Mouse (Mus musculus) C2C12 (cell line): ENCODE data around the gene Sept8. TPM values are rescaled to one million over a fixed set of nuclear protein-coding genes. Genes with fewer than 3 reads are reported as not detected.
"Not testable (repeated sequence)": the region's sequence is repeated elsewhere in the genome, so short reads cannot be mapped to it uniquely, and the experiment has no call there.

Experiments
- H3K27me3 ChIP-seq: one replicate; pipeline ENCODE4 v1.6.1; 2011; ENCODE audit not compliant: control insufficient read depth, insufficient read depth, insufficient read length
- H3K36me3 ChIP-seq: one replicate; pipeline ENCODE4 v1.6.1; 2011; ENCODE audit not compliant: control insufficient read depth, insufficient read depth
- H3K4me3 ChIP-seq: one replicate; pipeline ENCODE4 v1.5.1; 2011; ENCODE audit warnings: mild to moderate bottlenecking, control low read depth; ENCODE audit not compliant: poor library complexity, insufficient read depth, severe bottlenecking
- H3K79me2 ChIP-seq: one replicate; pipeline ENCODE4 v1.6.1; 2011; ENCODE audit not compliant: control insufficient read depth, insufficient read depth
- H3K79me3 ChIP-seq: one replicate; pipeline ENCODE4 v1.6.1; 2011; ENCODE audit warnings: low read depth, control low read depth
- H3ac ChIP-seq: one replicate; pipeline ENCODE3; 2011; ENCODE audit warnings: low read depth; ENCODE audit not compliant: control insufficient read depth, insufficient read length
- CEBPB ChIP-seq: IDR thresholded peaks from one replicate; pipeline ENCODE4 v1.6.1; 2011; ENCODE audit warnings: low read depth, mild to moderate bottlenecking, control low read depth, moderate library complexity
- CTCF ChIP-seq: IDR thresholded peaks from one replicate; pipeline ENCODE4 v1.5.1; 2011; ENCODE audit not compliant: control insufficient read depth, insufficient read depth, insufficient read length
- FOSL1 ChIP-seq: IDR thresholded peaks from one replicate; pipeline ENCODE4 v1.8.0; 2011; ENCODE audit warnings: mild to moderate bottlenecking, low read length; ENCODE audit not compliant: poor library complexity, insufficient read depth, severe bottlenecking
- MAX ChIP-seq: IDR thresholded peaks from one replicate; pipeline ENCODE4 v1.6.1; 2011; ENCODE audit warnings: mild to moderate bottlenecking, control low read depth
- MYOD1 ChIP-seq: IDR thresholded peaks from one replicate; pipeline ENCODE4 v1.6.1; 2011; ENCODE audit warnings: low read depth; ENCODE audit not compliant: control insufficient read depth, insufficient read length
- MYOG ChIP-seq: IDR thresholded peaks from one replicate; pipeline ENCODE4 v1.6.1; 2011; ENCODE audit not compliant: control insufficient read depth, insufficient read length; ENCODE audit errors: extremely low read depth
- USF1 ChIP-seq: IDR thresholded peaks from one replicate; pipeline ENCODE4 v1.6.1; 2011; ENCODE audit warnings: low read depth, mild to moderate bottlenecking, control low read depth, moderate library complexity
- polyA plus RNA-seq: library from polyadenylated mRNA; unstranded; fragments of >200 nt; fragmentation: generic; extraction: Trizol; gene quantifications from one replicate; pipeline ENCODE4 v1.2.1, GENCODE M21; 2012; ENCODE audit warnings: missing spikeins

The Sept8 gene
- polyA plus RNA-seq, 1 experiment: 32.7 TPM

GRCm38 (mm10) chr11:53550714-53551113 is 31.7 kb downstream of the Sept8 start:
- Histone ChIP-seq H3ac (no peak overlapping the region), H3K79me3 (no peaks in the 10 kb centered on the region), H3K79me2 (no peaks in the 10 kb centered on the region), H3K36me3 (no peaks in the 10 kb centered on the region), H3K4me3 (no peak overlapping the region), H3K27me3 (no peaks in the 10 kb centered on the region)
- no peak for TF ChIP-seq FOSL1
- no peak for TF ChIP-seq MAX
- no peak for TF ChIP-seq USF1
- TF ChIP-seq CTCF: no peak
- TF ChIP-seq MYOD1: no peak
- no peak for TF ChIP-seq MYOG
- TF ChIP-seq CEBPB: no peak

- no peak for TF ChIP-seq FOSL1
- TF ChIP-seq USF1: no peak
- no peak for TF ChIP-seq CTCF
- no peak for TF ChIP-seq MAX
- no peak for TF ChIP-seq CEBPB
- no peak for TF ChIP-seq MYOD1
- TF ChIP-seq MYOG: no peak
- Histone ChIP-seq H3K27me3 (no peaks in the 10 kb centered on the region), H3K36me3 (no peaks in the 10 kb centered on the region), H3K79me2 (no peaks in the 10 kb centered on the region), H3K4me3 (no peak overlapping the region), H3K79me3 (no peaks in the 10 kb centered on the region), H3ac (no peak overlapping the region)
Measured at GRCm38 (mm10) chr11:53551754-53552153, 32.7 kb downstream of the Sept8 start.

- not testable (repeated sequence) for H3K36me3 ChIP-seq, H3K27me3 ChIP-seq, H3ac ChIP-seq, H3K4me3 ChIP-seq, H3K79me2 ChIP-seq, H3K79me3 ChIP-seq
Measured at GRCm38 (mm10) chr11:53556529-53556928, 37.5 kb downstream of the Sept8 start.

- H3ac ChIP-seq, H3K79me3 ChIP-seq, H3K4me3 ChIP-seq, H3K36me3 ChIP-seq, H3K27me3 ChIP-seq, H3K79me2 ChIP-seq: not testable (repeated sequence)
Measured at GRCm38 (mm10) chr11:53557992-53558391, 38.9 kb downstream of the Sept8 start.

- not testable (repeated sequence) for H3K27me3 ChIP-seq, H3K4me3 ChIP-seq, H3K79me2 ChIP-seq, H3K79me3 ChIP-seq, H3ac ChIP-seq, H3K36me3 ChIP-seq
Measured at GRCm38 (mm10) chr11:53559980-53560379, 40.9 kb downstream of the Sept8 start.

GRCm38 (mm10) chr11:53561986-53562385 is 42.9 kb downstream of the Sept8 start:
- Histone ChIP-seq H3K79me3 (no peaks in the 10 kb centered on the region), H3K27me3 (no peaks in the 10 kb centered on the region), H3K4me3 (no peak overlapping the region), H3ac (no peak overlapping the region), H3K79me2 (no peaks in the 10 kb centered on the region), H3K36me3 (no peaks in the 10 kb centered on the region)
- no peak for TF ChIP-seq MYOG
- TF ChIP-seq FOSL1: no peak
- TF ChIP-seq USF1: no peak
- no peak for TF ChIP-seq CEBPB
- TF ChIP-seq MAX: no peak
- TF ChIP-seq MYOD1: no peak
- no peak for TF ChIP-seq CTCF

- Histone ChIP-seq H3K4me3 (no peak overlapping the region), H3ac (no peak overlapping the region), H3K79me2 (peaks cover 19% of the 10 kb centered on the region), H3K79me3 (peaks cover 8% of the 10 kb centered on the region), H3K27me3 (no peaks in the 10 kb centered on the region), H3K36me3 (peaks cover 5% of the 10 kb centered on the region)
- no peak for TF ChIP-seq FOSL1
Measured at GRCm38 (mm10) chr11:53566646-53567045, 47.6 kb downstream of the Sept8 start.
